27 mouse cellular contexts compared by ENCODE assay signal in the genomic region with DNA sequence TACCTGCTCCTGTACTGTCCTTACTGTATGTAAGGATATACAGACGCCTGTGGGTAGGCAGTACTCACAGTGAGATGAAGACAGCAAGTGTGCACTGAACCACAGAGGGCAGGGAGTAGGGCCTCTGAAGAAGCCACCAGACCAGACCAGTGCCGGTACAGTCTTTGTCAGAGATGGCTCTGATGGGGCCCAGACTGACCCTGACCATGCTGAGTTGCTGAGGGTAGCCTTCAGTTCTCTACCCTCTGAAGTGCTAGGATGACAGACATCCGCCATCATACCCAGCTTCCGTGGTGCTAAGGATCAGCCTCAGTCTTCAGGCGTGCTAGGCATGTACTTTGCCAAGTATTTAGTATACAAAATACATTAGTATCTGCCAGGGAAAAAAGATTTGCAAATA. TPM values are rescaled to one million over a fixed set of nuclear protein-coding genes. Genes with fewer than 3 reads are reported as not detected.
DNase-seq lines count a peak whose midpoint lies in the region; ATAC-seq lines count a peak whose summit lies in the region.
"Had no signal": no experiment of that assay in that cellular context is flagged by ENCODE, and none has a peak within 500 bp of the region (broad histone marks: within the 10 kb centered on the region; RNA-seq: fewer than 3 reads in every experiment).

No protein-coding gene starts in this region.

- H3K27me3 ChIP-seq in embryonic facial prominence, embryonic 14.5 days (replicated peaks; ENCODE audit: control insufficient read depth, insufficient read depth, low read length): no peaks in the 10 kb centered on the region
- H3K27me3 ChIP-seq in embryonic facial prominence, embryonic 10.5 days (replicated peaks; ENCODE audit: low read depth, poor library complexity, severe bottlenecking): no peaks in the 10 kb centered on the region
- no peaks in the 10 kb centered on the region for H3K27me3 ChIP-seq in heart, embryonic 11.5 days (ENCODE audit: control insufficient read depth, insufficient read depth, low read length)
- no peaks in the 10 kb centered on the region for H3K27me3 ChIP-seq in heart, embryonic 14.5 days (ENCODE audit: control insufficient read depth, insufficient read depth, low read length)
- no peaks in the 10 kb centered on the region for H3K27me3 ChIP-seq in intestine, embryonic 14.5 days (replicated peaks; ENCODE audit: control insufficient read depth, insufficient read depth, low read length)
- H3K27me3 ChIP-seq in intestine, embryonic 15.5 days (replicated peaks): no peaks in the 10 kb centered on the region
- H3K27me3 ChIP-seq: CH12.LX; embryonic facial prominence, embryonic 13.5 days; forebrain, embryonic 12.5 days; Patski had no signal

- intact Hi-C loops in heart, postnatal 36 days (cut with DNase I): loop anchor here (5.0 kb wide), 2 partner anchors 162 to 262 kb away; no protein-coding TSS in a partner anchor

- no peak overlapping the region for H3K9ac ChIP-seq in embryonic facial prominence, embryonic 14.5 days (ENCODE audit: low read depth, low read length)
- H3K9ac ChIP-seq in heart, embryonic 11.5 days (ENCODE audit: low read depth, low read length): no peak overlapping the region
- H3K9ac ChIP-seq in heart, embryonic 14.5 days (ENCODE audit: low read length): no peak overlapping the region
- no peak overlapping the region for H3K9ac ChIP-seq in intestine, embryonic 14.5 days (ENCODE audit: low read length)
- H3K9ac ChIP-seq in intestine, embryonic 15.5 days: no peak overlapping the region
- H3K9ac ChIP-seq: embryonic facial prominence, embryonic 13.5 days; forebrain, embryonic 12.5 days; forebrain, postnatal 0 days had no signal

- H3K4me2 ChIP-seq in embryonic facial prominence, embryonic 14.5 days (ENCODE audit: low read depth, low read length): no peak overlapping the region
- H3K4me2 ChIP-seq in heart, embryonic 11.5 days: no peak overlapping the region
- no peak overlapping the region for H3K4me2 ChIP-seq in heart, embryonic 14.5 days (ENCODE audit: low read length)
- H3K4me2 ChIP-seq in intestine, embryonic 14.5 days (ENCODE audit: low read length): no peak overlapping the region
- no peak overlapping the region for H3K4me2 ChIP-seq in intestine, embryonic 15.5 days (replicated peaks)
- H3K4me2 ChIP-seq: embryonic facial prominence, embryonic 13.5 days; forebrain, embryonic 12.5 days had no signal

- no peak for DNase-seq in embryonic facial prominence, embryonic 14.5 days (ENCODE audit: low spot score)
- DNase-seq in embryonic facial prominence, embryonic 10.5 days (ENCODE audit: low spot score): no peak
- DNase-seq in heart, adult 11 months: peak; percentile 61
- no peak for DNase-seq in heart, postnatal 36 days
- DNase-seq in intestine, embryonic 14.5 days (ENCODE audit: low spot score): peak; percentile 40
- DNase-seq: adrenal gland, adult 8-10 months; adrenal gland, postnatal 14 days; adrenal gland, postnatal 36 days; B cell, adult 2 months; cerebellum, adult 11-12 months; cerebellum, adult 2 months; cerebellum, adult 9-10 months; cerebellum, postnatal 10 days; cerebellum, postnatal 25 days; forebrain, postnatal 0 days had no signal

- H3K4me3 ChIP-seq in embryonic facial prominence, embryonic 14.5 days (ENCODE audit: low read depth, low read length): no peak overlapping the region
- H3K4me3 ChIP-seq in embryonic facial prominence, embryonic 10.5 days: no peak overlapping the region
- no peak overlapping the region for H3K4me3 ChIP-seq in heart, embryonic 11.5 days (ENCODE audit: low read depth, low read length)
- no peak overlapping the region for H3K4me3 ChIP-seq in heart, embryonic 14.5 days (ENCODE audit: control insufficient read depth in 1 of 2, insufficient read depth in 1 of 2, low read depth in 1 of 2, low read length in 2 of 2)
- no peak overlapping the region for H3K4me3 ChIP-seq in intestine, embryonic 14.5 days (ENCODE audit: low read depth, low read length)
- no peak overlapping the region for H3K4me3 ChIP-seq in intestine, embryonic 15.5 days (replicated peaks)
- H3K4me3 ChIP-seq: embryonic facial prominence, embryonic 13.5 days; forebrain, embryonic 12.5 days had no signal

- H3K4me1 ChIP-seq in embryonic facial prominence, embryonic 14.5 days (ENCODE audit: control insufficient read depth, insufficient read depth, low read length): no peaks in the 10 kb centered on the region
- H3K4me1 ChIP-seq in embryonic facial prominence, embryonic 10.5 days: no peaks in the 10 kb centered on the region
- no peaks in the 10 kb centered on the region for H3K4me1 ChIP-seq in heart, embryonic 11.5 days (ENCODE audit: control insufficient read depth, insufficient read depth, low read length)
- H3K4me1 ChIP-seq in heart, embryonic 14.5 days (ENCODE audit: control insufficient read depth in 2 of 2, insufficient read depth in 2 of 2, low read length in 2 of 2): no peaks in the 10 kb centered on the region
- H3K4me1 ChIP-seq in intestine, embryonic 14.5 days (replicated peaks; ENCODE audit: control insufficient read depth, insufficient read depth, low read length): no peaks in the 10 kb centered on the region
- H3K4me1 ChIP-seq in intestine, embryonic 15.5 days (replicated peaks): no peaks in the 10 kb centered on the region
- H3K4me1 ChIP-seq: embryonic facial prominence, embryonic 13.5 days had no signal

- no peak overlapping the region for H3K27ac ChIP-seq in embryonic facial prominence, embryonic 14.5 days (replicated peaks; ENCODE audit: low read depth, low read length)
- H3K27ac ChIP-seq in embryonic facial prominence, embryonic 10.5 days (replicated peaks): no peak overlapping the region
- H3K27ac ChIP-seq in heart, embryonic 11.5 days (ENCODE audit: low read depth, low read length): no peak overlapping the region
- H3K27ac ChIP-seq in heart, embryonic 14.5 days (replicated peaks in 1 of 2; ENCODE audit: control insufficient read depth in 1 of 2, insufficient read depth in 1 of 2, low read depth in 2 of 2, low read length in 2 of 2): no peak overlapping the region
- no peak overlapping the region for H3K27ac ChIP-seq in intestine, embryonic 14.5 days (ENCODE audit: low read depth)
- H3K27ac ChIP-seq in intestine, embryonic 15.5 days: no peak overlapping the region
- H3K27ac ChIP-seq: embryonic facial prominence, embryonic 13.5 days; forebrain, embryonic 12.5 days had no signal

- peaks cover 68% of the 10 kb centered on the region for H3K36me3 ChIP-seq in embryonic facial prominence, embryonic 14.5 days (ENCODE audit: control insufficient read depth, insufficient read depth, low read length)
- H3K36me3 ChIP-seq in embryonic facial prominence, embryonic 10.5 days (replicated peaks): peaks cover 87% of the 10 kb centered on the region
- peaks cover 13% of the 10 kb centered on the region for H3K36me3 ChIP-seq in heart, embryonic 11.5 days (ENCODE audit: control insufficient read depth, insufficient read depth, low read length)
- H3K36me3 ChIP-seq in heart, embryonic 14.5 days (ENCODE audit: control insufficient read depth, insufficient read depth, low read length): peaks cover 62% of the 10 kb centered on the region
- peaks cover 72% of the 10 kb centered on the region for H3K36me3 ChIP-seq in intestine, embryonic 14.5 days (ENCODE audit: control insufficient read depth, insufficient read depth, low read length)
- H3K36me3 ChIP-seq in intestine, embryonic 15.5 days: peaks cover 17% of the 10 kb centered on the region; the same call in 1 of the 2 replicates

- no peaks in the 10 kb centered on the region for H3K9me3 ChIP-seq in embryonic facial prominence, embryonic 14.5 days (ENCODE audit: control insufficient read depth, low read length)
- no peaks in the 10 kb centered on the region for H3K9me3 ChIP-seq in embryonic facial prominence, embryonic 10.5 days
- no peaks in the 10 kb centered on the region for H3K9me3 ChIP-seq in heart, embryonic 11.5 days (replicated peaks; ENCODE audit: control insufficient read depth, low read length)
- H3K9me3 ChIP-seq in heart, embryonic 14.5 days (ENCODE audit: control insufficient read depth, low read length): no peaks in the 10 kb centered on the region
- no peaks in the 10 kb centered on the region for H3K9me3 ChIP-seq in intestine, embryonic 14.5 days (ENCODE audit: control insufficient read depth, low read length)
- H3K9me3 ChIP-seq in intestine, embryonic 15.5 days: no peaks in the 10 kb centered on the region
- H3K9me3 ChIP-seq: embryonic facial prominence, embryonic 13.5 days; forebrain, embryonic 12.5 days; G1E had no signal

- 93% methylated on average over 5 of the region's 5 CpGs for WGBS in embryonic facial prominence, embryonic 14.5 days
- WGBS in embryonic facial prominence, embryonic 10.5 days: 90% methylated on average over 5 of the region's 5 CpGs
- 93% methylated on average over 5 of the region's 5 CpGs for WGBS in heart, embryonic 11.5 days (ENCODE audit: insufficient replicate concordance)
- WGBS in heart, embryonic 14.5 days: 93% methylated on average over 5 of the region's 5 CpGs
- WGBS in intestine, embryonic 14.5 days: 91% methylated on average over 5 of the region's 5 CpGs
- 91% methylated on average over 5 of the region's 5 CpGs for WGBS in intestine, embryonic 15.5 days

- 0 out of 2 replicates have a peak, but pooled peaks have one; percentile 26 for ATAC-seq in embryonic facial prominence, embryonic 14.5 days (ENCODE audit: low read depth)
- no peak for ATAC-seq in heart, embryonic 11.5 days (replicated peaks; ENCODE audit: insufficient number of reproducible peaks, low FRiP score, low TSS enrichment)
- ATAC-seq in heart, embryonic 14.5 days (ENCODE audit: insufficient number of reproducible peaks, insufficient read depth, low FRiP score, low read depth): 0 out of 2 replicates have a peak, but pooled peaks have one; percentile 26
- ATAC-seq in intestine, embryonic 14.5 days (replicated peaks; ENCODE audit: low FRiP score, low TSS enrichment, low read depth): no peak
- no peak for ATAC-seq in intestine, embryonic 15.5 days
- ATAC-seq: activated CD4-positive, CD25-positive, alpha-beta regulatory T cell, adult 4 months; CD4-positive, CD25-positive, alpha-beta regulatory T cell, adult 4 months; forebrain, embryonic 14.5 days; forebrain, postnatal 0 days; Patski had no signal

RNA-seq across cellular contexts. Expression of gene Gm45623, which starts 14.1 kb away (rescaled TPM):
- 0.49 and 0.79 TPM in 2 replicates for polyA plus RNA-seq in embryonic facial prominence, embryonic 14.5 days (2014; fragmentation: Nextera tagmentation; extraction: Ambion mirVana)
- 0.24 and 0.26 TPM in 2 replicates for polyA plus RNA-seq in embryonic facial prominence, embryonic 10.5 days (2016; fragmentation: Nextera tagmentation; extraction: Ambion mirVana)
- 0.84 and 0.89 TPM in 2 replicates for polyA plus RNA-seq in heart, embryonic 11.5 days (2014; fragmentation: Nextera tagmentation; extraction: Ambion mirVana)
- polyA plus RNA-seq in heart, embryonic 14.5 days (2014; fragmentation: Nextera tagmentation; extraction: Ambion mirVana): not detected in 2 replicates
- total RNA-seq in heart, postnatal 36 days (2021): not detected
- polyA plus RNA-seq in intestine, embryonic 14.5 days (2014; fragmentation: Nextera tagmentation; extraction: Ambion mirVana): 0.32 TPM in 1 of 2 replicates, not detected in the other
- 0.50 and 1.00 TPM in 2 replicates for polyA plus RNA-seq in intestine, embryonic 15.5 days (2015; fragmentation: Nextera tagmentation; extraction: Ambion mirVana)
- total RNA-seq: adrenal gland, adult 18-20 months; adrenal gland, adult 8-10 months; adrenal gland, postnatal 14 days; adrenal gland, postnatal 36 days; CH12.LX had no signal
- polyA plus RNA-seq: activated CD4-positive, CD25-positive, alpha-beta regulatory T cell, adult 4 months; CD4-positive, CD25-positive, alpha-beta regulatory T cell, adult 4 months; G1E; Patski had no signal

RNA-seq across cellular contexts. Expression of gene Smad5, which starts 36.7 kb away (rescaled TPM):
- 45.3 and 45.9 TPM in 2 replicates for polyA plus RNA-seq in embryonic facial prominence, embryonic 14.5 days (2014; fragmentation: Nextera tagmentation; extraction: Ambion mirVana)
- polyA plus RNA-seq in embryonic facial prominence, embryonic 10.5 days (2016; fragmentation: Nextera tagmentation; extraction: Ambion mirVana): 41.7 and 44.3 TPM in 2 replicates
- polyA plus RNA-seq in heart, embryonic 11.5 days (2014; fragmentation: Nextera tagmentation; extraction: Ambion mirVana): 25.7 and 26.3 TPM in 2 replicates
- 27.1 TPM in 2 replicates for polyA plus RNA-seq in heart, embryonic 14.5 days (2014; fragmentation: Nextera tagmentation; extraction: Ambion mirVana)
- 10 to 100 TPM; 30.6 to 30.7 TPM for total RNA-seq in heart, postnatal 36 days (2021)
- polyA plus RNA-seq in intestine, embryonic 14.5 days (2014; fragmentation: Nextera tagmentation; extraction: Ambion mirVana): 37.5 and 39.9 TPM in 2 replicates
- polyA plus RNA-seq in intestine, embryonic 15.5 days (2015; fragmentation: Nextera tagmentation; extraction: Ambion mirVana): 19.3 and 19.5 TPM in 2 replicates

Comparison
In these comparisons a context has a peak if more than half of its experiments do, and no peak if none do; other contexts are left out.
1. ATAC-seq: peak in embryonic facial prominence, embryonic 14.5 days (single experiment) and heart, embryonic 14.5 days (single experiment); none in heart, embryonic 11.5 days (single experiment), intestine, embryonic 14.5 days (single experiment) and intestine, embryonic 15.5 days (single experiment).
2. DNase-seq: peak in heart, adult 11 months (single experiment) and intestine, embryonic 14.5 days (single experiment); none in embryonic facial prominence, embryonic 14.5 days (single experiment), embryonic facial prominence, embryonic 10.5 days (single experiment) and heart, postnatal 36 days (0 of 2).